Mouse (Mus musculus) cortical plate, adult 2 months (tissue): ENCODE measurements around the gene Tmem131.

Experiments used
- CTCF ChIP-seq: fragments of 200-500 bp; IDR thresholded peaks from 2 replicates; pipeline ENCODE4 v1.5.1; 2011; ENCODE audit warnings: mild to moderate bottlenecking, control low read depth, low read length; ENCODE audit not compliant: insufficient read depth; ENCODE audit errors: extremely low read depth
- POLR2A ChIP-seq: fragments of 200-500 bp; IDR thresholded peaks from 2 replicates; pipeline ENCODE4 v1.6.1; 2011; ENCODE audit warnings: mild to moderate bottlenecking, low read length, control low read depth; ENCODE audit not compliant: insufficient read depth; ENCODE audit errors: extremely low read depth

DNA sequence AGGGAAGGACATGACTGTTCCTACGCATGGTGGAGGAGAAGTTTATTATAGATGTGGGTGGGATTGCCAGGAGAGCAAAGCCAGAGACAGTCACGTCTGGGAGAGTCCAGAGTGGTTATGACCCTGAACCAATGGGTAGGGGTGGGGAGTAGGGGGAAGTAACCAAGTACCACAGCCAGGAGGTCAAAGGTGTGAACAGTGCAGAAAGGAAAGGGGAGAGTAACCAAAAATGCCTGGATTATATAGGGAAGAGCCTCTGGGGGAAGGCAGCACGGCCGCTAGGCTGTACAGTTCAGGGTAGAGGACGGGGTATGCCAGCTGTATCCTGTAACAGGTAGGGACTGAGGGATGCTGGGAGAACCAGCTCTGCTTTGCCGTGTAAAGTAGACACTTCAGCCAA, 45.1 kb upstream of the Tmem131 start:
- TF ChIP-seq POLR2A: no peak
- TF ChIP-seq CTCF: no peak
